Mouse (Mus musculus) retina, adult 2 months (tissue): Measurements from ENCODE around the gene Atp2c2.

ENCODE experiments used
- DNase-seq: peaks from one replicate; pipeline ENCODE4 v3.0.0-alpha.2; 2012; ENCODE audit warnings: low read depth, low spot score

The Atp2c2 gene

DNA sequence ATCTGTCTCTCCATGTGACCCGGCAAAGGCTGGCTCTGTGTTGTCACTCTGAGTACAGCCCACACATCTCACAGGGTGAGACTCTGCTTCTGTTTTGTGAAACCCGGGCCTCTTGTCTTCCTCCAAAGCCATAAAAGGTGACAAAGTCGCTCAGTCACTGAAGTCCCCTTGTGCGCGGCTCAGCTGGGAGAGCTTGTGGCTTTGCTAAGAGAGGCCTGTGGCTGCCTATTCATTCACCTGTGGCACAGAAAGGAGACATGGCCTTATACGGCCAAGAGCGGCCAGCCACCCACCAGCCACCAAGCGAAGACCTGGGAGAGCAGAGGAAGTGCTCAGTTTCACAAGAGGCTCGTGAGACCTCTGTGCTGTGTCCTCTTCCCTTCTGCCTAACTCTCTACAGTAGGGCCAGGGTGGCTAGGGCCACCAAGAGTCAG lies 84.3 kb downstream of the Atp2c2 start:
- no peak for DNase-seq

GRCm38 (mm10) chr8:119784676-119785075 lies 84.9 kb downstream of the Atp2c2 start:
- DNase-seq: no peak

GRCm38 (mm10) chr8:119785764-119786405 lies 86.1 kb downstream of the Atp2c2 start:
- no peak for DNase-seq

GRCm38 (mm10) chr8:119786871-119787270 lies 87.1 kb downstream of the Atp2c2 start:
- no peak for DNase-seq

GRCm38 (mm10) chr8:119787341-119787740 lies 87.5 kb downstream of the Atp2c2 start:
- DNase-seq: no peak

- no peak for DNase-seq
Measured at GRCm38 (mm10) chr8:119788607-119789381, 89.0 kb downstream of the Atp2c2 start.

DNA sequence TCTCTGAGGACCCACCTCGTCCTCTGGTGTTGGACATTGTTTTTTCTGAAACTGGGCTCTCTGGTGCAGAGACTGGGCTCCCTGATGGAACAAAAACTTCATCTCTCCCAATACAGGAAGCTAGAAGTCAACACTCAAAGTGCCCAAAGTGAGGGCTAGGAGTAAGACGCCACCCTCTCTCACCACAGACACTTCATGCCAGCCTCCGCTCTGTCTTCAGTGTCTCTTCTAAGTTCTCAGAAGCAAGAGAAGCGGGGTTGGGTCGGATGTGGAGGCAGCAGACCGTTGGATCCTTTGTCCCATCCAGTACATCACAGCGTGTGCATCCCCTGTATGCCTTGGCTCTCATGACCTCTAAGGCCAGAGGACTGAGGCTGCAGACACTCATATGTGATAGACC lies 89.8 kb downstream of the Atp2c2 start:
- DNase-seq: no peak

- no peak for DNase-seq
Measured at GRCm38 (mm10) chr8:119791804-119792704, 92.2 kb downstream of the Atp2c2 start.

- no peak for DNase-seq
Measured at GRCm38 (mm10) chr8:119794689-119795088, 94.9 kb downstream of the Atp2c2 start.

DNA sequence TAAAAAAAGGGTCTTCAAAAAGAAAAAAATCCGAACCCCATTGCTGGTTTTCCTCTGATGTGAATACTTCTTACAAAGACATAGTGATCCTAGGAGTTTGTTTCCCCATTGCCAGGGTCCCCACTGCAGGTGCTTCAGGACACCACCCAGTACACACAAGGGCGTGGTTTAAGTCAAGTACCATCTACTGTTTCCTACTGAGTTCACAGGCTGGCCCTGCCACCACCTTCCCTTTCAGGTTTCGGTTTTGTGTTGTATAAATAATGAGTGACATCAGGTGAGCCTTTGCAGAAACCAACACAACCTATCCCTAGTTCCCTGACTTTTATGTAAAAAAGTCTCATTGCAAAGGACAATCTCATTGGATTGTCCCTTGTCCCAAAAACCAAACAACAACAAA lies 95.8 kb downstream of the Atp2c2 start:
- no peak for DNase-seq

GRCm38 (mm10) chr8:119798170-119798964 lies 98.6 kb downstream of the Atp2c2 start:
- no peak for DNase-seq

- no peak for DNase-seq
Measured at GRCm38 (mm10) chr8:119798965-119799264, 99.1 kb downstream of the Atp2c2 start.

GRCm38 (mm10) chr8:119801168-119801567 lies 101.4 kb downstream of the Atp2c2 start:
- no peak for DNase-seq

DNA sequence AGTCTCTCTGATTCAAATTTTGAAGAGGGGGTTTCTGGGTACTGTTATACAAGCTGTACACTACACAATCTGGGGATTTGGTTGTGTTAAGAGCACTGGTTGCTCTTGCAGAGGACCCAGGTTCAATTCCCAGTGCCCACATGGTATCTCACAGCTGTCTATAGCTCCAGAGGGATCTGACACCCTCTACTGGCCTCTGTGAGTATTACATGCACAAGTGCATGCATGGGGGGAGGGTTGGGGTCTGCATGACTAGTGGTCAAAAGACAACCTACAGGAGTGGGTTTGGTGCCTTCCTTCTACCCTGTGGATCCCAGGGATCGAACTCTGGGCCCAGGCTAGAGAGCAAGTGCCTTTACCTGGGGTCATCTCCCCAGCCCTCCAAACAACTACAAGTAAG lies 102.8 kb downstream of the Atp2c2 start:
- DNase-seq: no peak

GRCm38 (mm10) chr8:119805275-119805674 lies 105.5 kb downstream of the Atp2c2 start:
- no peak for DNase-seq

GRCm38 (mm10) chr8:119806422-119807263 lies 106.8 kb downstream of the Atp2c2 start:
- no peak for DNase-seq
